Mouse (Mus musculus): ENCODE measurements around the gene Hopx. TPM values are rescaled to one million over a fixed set of nuclear protein-coding genes. Genes with fewer than 3 reads are reported as not detected.

Hopx gene
- total and polyA plus RNA-seq, 2 experiments from 2014 or later = 7.3 to 69.6 TPM

DNA sequence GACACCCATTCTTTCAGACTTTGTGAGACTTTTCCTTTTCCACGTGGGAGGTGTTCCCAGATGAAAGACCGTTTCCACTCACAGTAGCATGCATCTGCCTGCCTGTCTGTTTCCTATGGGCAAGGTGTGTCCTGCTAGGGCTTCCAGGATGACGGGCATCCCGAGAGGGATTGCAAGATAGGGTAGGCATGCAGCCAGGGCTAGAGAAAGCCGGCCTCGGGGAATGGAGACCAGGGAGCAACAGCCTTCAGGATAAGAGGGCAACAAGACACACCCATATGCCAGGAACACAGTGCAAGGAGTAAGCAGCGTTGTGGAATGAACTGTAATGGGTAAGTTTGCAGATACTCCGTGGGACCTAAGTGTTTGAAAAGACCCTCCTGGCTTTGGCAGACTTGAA is 47.6 kb downstream of the Hopx start:
- no peak overlapping the region for H3K4me3 ChIP-seq (ENCODE audit: low read length)
- no peak for TF ChIP-seq CTCF (IDR thresholded peaks at IDR 0.05; ENCODE audit: low read depth)
- H3K4me1 ChIP-seq (ENCODE audit: insufficient read depth, low read length) = no peaks in the 10 kb centered on the region
- ATAC-seq (no peak), DNase-seq (ENCODE audit: low spot score) (no peak)
- no peak overlapping the region for H3K9ac ChIP-seq (replicated peaks; ENCODE audit: low read length)
- H3K9me3 ChIP-seq (ENCODE audit: low read length) = no peaks in the 10 kb centered on the region
- no peak overlapping the region for H3K4me2 ChIP-seq (ENCODE audit: low read depth, low read length)
- no peaks in the 10 kb centered on the region for H3K36me3 ChIP-seq (ENCODE audit: insufficient read depth, low read length)
- H3K27me3 ChIP-seq (ENCODE audit: insufficient read depth, low read length) = no peaks in the 10 kb centered on the region
- H3K27ac ChIP-seq = no peak overlapping the region
- WGBS = 55% methylated on average over 8 of the region's 8 CpGs

DNA sequence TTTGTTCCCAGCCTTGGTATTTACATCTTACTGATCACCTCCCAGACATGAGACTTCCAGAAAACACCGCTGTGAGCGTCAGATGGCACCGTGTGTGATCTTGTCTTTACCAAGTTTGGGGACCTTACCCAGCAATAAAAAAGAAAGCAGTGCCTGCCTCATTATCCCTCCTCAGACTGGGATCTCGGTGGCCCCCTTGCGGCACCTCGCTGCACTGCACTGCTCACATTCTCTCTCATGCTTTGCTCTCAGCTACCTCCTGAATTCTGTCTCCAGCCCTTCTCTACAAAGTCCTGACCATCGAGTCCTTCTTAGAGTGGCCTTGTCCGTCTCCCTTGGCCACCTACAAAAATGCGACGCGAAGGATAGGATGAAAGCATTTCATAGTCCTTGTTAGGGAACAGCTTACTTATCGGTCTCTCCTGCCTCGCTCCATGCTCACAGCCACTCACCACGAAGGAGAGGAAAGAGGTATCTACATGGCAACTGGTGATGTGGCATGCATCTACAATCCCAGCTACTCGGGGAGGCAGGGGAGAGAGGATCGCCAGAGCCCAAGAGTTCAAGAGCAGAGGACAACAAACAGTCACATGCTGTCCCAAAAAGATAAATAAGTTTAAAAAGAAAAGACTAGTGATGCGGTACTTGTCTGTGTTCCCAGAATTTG is 53.4 kb downstream of the Hopx start:
- WGBS = 32% methylated on average over 17 of the region's 17 CpGs
- no peak overlapping the region for H3K9ac ChIP-seq (replicated peaks; ENCODE audit: low read length)
- no peaks in the 10 kb centered on the region for H3K27me3 ChIP-seq (ENCODE audit: insufficient read depth, low read length)
- DNase-seq (ENCODE audit: low spot score) (peak; percentile 40), ATAC-seq (peak; percentile 58; the same call in 1 of the 2 replicates)
- H3K4me2 ChIP-seq (ENCODE audit: low read depth, low read length) = peak overlapping the region; percentile 25; the same call in 1 of the 2 replicates
- H3K9me3 ChIP-seq (ENCODE audit: low read length) = no peaks in the 10 kb centered on the region
- no peak overlapping the region for H3K4me3 ChIP-seq (ENCODE audit: low read length)
- H3K27ac ChIP-seq = no peak overlapping the region
- H3K4me1 ChIP-seq (ENCODE audit: insufficient read depth, low read length) = no peaks in the 10 kb centered on the region
- no peaks in the 10 kb centered on the region for H3K36me3 ChIP-seq (ENCODE audit: insufficient read depth, low read length)
- peak; percentile 89 for TF ChIP-seq CTCF (IDR thresholded peaks at IDR 0.05; ENCODE audit: low read depth)

DNA sequence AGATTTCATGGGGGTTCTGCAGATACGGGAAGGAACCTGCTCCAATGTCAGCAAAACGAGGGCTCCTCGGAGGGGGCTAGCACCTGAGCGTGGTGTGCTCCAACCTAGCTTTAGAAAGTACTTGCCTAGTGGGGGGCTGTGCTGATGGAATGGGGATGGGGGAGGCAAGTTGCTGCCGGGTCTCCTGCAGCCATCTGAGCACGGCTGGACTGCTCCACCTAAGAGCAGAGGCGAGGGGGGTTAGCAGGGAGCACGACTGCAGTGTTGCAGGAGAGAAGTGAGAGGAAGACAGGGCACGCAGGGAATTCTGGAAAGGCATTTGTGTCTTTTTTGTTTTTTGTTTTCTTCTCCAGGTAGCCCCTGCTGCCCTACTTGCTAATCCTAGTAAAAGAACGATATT is 54.6 kb downstream of the Hopx start:
- Histone ChIP-seq H3K4me1 (ENCODE audit: insufficient read depth, low read length) (no peaks in the 10 kb centered on the region), H3K9ac (replicated peaks; ENCODE audit: low read length) (no peak overlapping the region), H3K27me3 (ENCODE audit: insufficient read depth, low read length) (no peaks in the 10 kb centered on the region), H3K36me3 (ENCODE audit: insufficient read depth, low read length) (no peaks in the 10 kb centered on the region), H3K9me3 (ENCODE audit: low read length) (no peaks in the 10 kb centered on the region), H3K27ac (no peak overlapping the region), H3K4me2 (ENCODE audit: low read depth, low read length) (no peak overlapping the region), H3K4me3 (ENCODE audit: low read length) (no peak overlapping the region)
- DNase-seq (ENCODE audit: low spot score) (no peak), ATAC-seq (no peak)
- no peak for TF ChIP-seq CTCF (IDR thresholded peaks at IDR 0.05; ENCODE audit: low read depth)
- WGBS = 48% methylated on average over 10 of the region's 10 CpGs

DNA sequence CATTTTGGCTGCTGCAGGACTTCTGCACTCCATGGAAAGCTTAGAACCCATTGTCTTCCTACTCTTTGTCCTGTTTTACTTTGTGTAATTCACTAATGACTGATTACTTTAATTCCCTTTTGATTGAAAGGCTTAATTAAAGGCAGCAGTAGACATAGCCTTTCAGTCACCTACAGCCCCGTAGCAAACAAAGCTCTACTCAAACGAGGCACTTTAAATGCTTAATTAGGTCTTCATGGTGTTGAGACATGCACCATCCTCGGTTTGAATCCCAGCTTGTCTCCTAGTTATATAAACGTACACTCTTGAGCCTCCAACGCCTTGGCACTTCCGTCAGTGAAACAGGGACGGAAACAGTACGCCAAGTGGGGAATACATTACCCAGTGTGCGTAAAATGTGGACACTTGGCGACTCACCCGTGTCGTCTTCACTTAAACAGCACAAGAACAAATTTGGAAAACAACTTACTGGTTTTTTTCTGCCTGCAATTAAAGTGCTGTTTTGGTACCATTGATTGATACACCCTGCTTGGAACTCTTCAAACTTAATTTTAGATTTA is 58.0 kb downstream of the Hopx start:
- no peaks in the 10 kb centered on the region for H3K27me3 ChIP-seq (ENCODE audit: insufficient read depth, low read length)
- no peak overlapping the region for H3K4me2 ChIP-seq (ENCODE audit: low read depth, low read length)
- H3K27ac ChIP-seq = no peak overlapping the region
- DNase-seq (ENCODE audit: low spot score) (no peak), ATAC-seq (no peak)
- H3K36me3 ChIP-seq (ENCODE audit: insufficient read depth, low read length) = no peaks in the 10 kb centered on the region
- H3K9me3 ChIP-seq (ENCODE audit: low read length) = no peaks in the 10 kb centered on the region
- no peak overlapping the region for H3K9ac ChIP-seq (replicated peaks; ENCODE audit: low read length)
- no peaks in the 10 kb centered on the region for H3K4me1 ChIP-seq (ENCODE audit: insufficient read depth, low read length)
- no peak overlapping the region for H3K4me3 ChIP-seq (ENCODE audit: low read length)
- TF ChIP-seq CTCF (IDR thresholded peaks at IDR 0.05; ENCODE audit: low read depth) = no peak
- WGBS = 43% methylated on average over 12 of the region's 12 CpGs

DNA sequence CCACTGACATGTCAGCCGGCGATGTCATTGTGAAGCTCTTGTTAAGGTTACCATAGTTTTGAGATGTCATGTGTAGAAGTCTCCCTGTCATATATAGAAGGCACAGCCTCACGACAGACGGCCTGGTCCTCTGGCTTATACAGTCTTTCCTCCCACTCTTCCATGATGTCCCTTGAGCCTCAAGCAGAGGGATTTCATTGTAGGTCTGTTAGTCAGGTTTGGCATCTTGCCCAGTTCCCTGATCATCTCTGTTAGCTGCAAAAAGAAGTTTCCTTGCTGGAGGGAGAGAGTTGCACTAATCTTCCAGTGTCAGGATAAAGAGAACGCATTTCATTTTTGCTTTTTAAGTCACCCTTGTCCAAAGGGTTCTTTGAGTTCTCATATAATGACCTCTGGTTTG is 62.3 kb downstream of the Hopx start:
- no peaks in the 10 kb centered on the region for H3K27me3 ChIP-seq (ENCODE audit: insufficient read depth, low read length)
- H3K4me3 ChIP-seq (ENCODE audit: low read length) = no peak overlapping the region
- no peaks in the 10 kb centered on the region for H3K9me3 ChIP-seq (ENCODE audit: low read length)
- no peak for TF ChIP-seq CTCF (IDR thresholded peaks at IDR 0.05; ENCODE audit: low read depth)
- H3K36me3 ChIP-seq (ENCODE audit: insufficient read depth, low read length) = no peaks in the 10 kb centered on the region
- ATAC-seq = no peak
- H3K4me2 ChIP-seq (ENCODE audit: low read depth, low read length) = no peak overlapping the region
- DNase-seq (ENCODE audit: low spot score) = no peak
- no peaks in the 10 kb centered on the region for H3K4me1 ChIP-seq (ENCODE audit: insufficient read depth, low read length)
- no peak overlapping the region for H3K9ac ChIP-seq (replicated peaks; ENCODE audit: low read length)
- WGBS = 86% methylated on average over 5 of the region's 5 CpGs
- no peak overlapping the region for H3K27ac ChIP-seq

DNA sequence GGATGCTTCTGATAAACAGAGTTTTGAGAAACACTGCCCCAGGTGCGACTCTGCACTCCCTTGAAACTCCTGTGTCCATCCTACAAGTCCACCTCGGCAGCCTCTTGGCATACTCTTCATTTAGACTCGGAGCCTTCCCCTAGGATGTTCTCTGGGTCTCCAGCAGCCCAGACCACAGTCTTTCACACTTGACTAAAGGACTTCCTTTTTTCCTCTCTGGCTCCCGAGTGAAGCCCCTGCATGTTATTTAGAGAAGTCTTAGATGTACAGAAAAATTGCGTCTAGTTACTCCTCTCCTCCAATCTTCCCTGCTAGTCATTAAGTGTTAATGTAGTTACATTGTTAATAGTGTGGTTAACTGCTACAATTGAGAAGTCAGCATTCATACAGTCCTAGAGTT is 70.6 kb downstream of the Hopx start:
- Histone ChIP-seq H3K27ac (no peak overlapping the region), H3K4me3 (ENCODE audit: low read length) (no peak overlapping the region), H3K36me3 (ENCODE audit: insufficient read depth, low read length) (no peaks in the 10 kb centered on the region), H3K9me3 (ENCODE audit: low read length) (no peaks in the 10 kb centered on the region), H3K4me2 (ENCODE audit: low read depth, low read length) (no peak overlapping the region), H3K4me1 (ENCODE audit: insufficient read depth, low read length) (no peaks in the 10 kb centered on the region), H3K9ac (replicated peaks; ENCODE audit: low read length) (no peak overlapping the region), H3K27me3 (ENCODE audit: insufficient read depth, low read length) (no peaks in the 10 kb centered on the region)
- TF ChIP-seq CTCF (IDR thresholded peaks at IDR 0.05; ENCODE audit: low read depth) = no peak
- 71% methylated on average over 5 of the region's 5 CpGs for WGBS
- DNase-seq (ENCODE audit: low spot score) (no peak), ATAC-seq (no peak)

DNA sequence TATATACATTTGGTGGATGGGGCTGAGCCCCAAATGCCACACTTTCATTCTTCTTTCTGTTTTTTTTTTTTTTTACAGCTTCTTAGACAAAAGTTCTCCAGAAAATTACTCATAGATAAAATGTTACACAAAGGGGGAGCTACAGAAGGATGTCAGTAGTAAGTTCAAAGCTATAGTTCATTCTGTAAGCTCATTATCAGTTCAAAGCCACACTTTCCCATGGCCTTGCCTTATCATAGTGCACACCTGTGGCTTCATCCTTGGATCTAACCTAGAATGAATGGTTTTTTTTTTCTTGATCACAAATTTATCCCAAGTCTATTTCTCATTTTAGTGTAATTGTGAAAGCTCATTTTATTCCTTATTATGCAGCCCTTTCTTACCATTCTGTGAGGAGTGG is 75.5 kb downstream of the Hopx start:
- H3K27ac ChIP-seq = no peak overlapping the region
- no peak for TF ChIP-seq CTCF (IDR thresholded peaks at IDR 0.05; ENCODE audit: low read depth)
- no peaks in the 10 kb centered on the region for H3K4me1 ChIP-seq (ENCODE audit: insufficient read depth, low read length)
- ATAC-seq = no peak
- DNase-seq (ENCODE audit: low spot score) = no peak
- H3K9me3 ChIP-seq (ENCODE audit: low read length) = 0 out of 2 replicates have a peak, but pooled peaks cover 2% of the 10 kb centered on the region
- H3K4me3 ChIP-seq (ENCODE audit: low read length) = no peak overlapping the region
- H3K27me3 ChIP-seq (ENCODE audit: insufficient read depth, low read length) = no peaks in the 10 kb centered on the region
- no peak overlapping the region for H3K9ac ChIP-seq (replicated peaks; ENCODE audit: low read length)
- no peak overlapping the region for H3K4me2 ChIP-seq (ENCODE audit: low read depth, low read length)
- no peaks in the 10 kb centered on the region for H3K36me3 ChIP-seq (ENCODE audit: insufficient read depth, low read length)
